1 mouse cellular context compared by ENCODE assay signal in genomic region chr9:108991428-108992084, GRCm38 (mm10).
A peak's percentile ranks its signal among the peaks of the same experiment; 100 is the strongest.
TF ChIP-seq lines count a peak whose summit lies in the region.

Pfkfb4 (plus strand) TSS chr9:108991778.

TF ChIP-seq in CH12.LX, 34 proteins besides CTCF, POLR2A, EP300 and RAD21 (continued from another document):
- TF ChIP-seq MXI1 (IDR thresholded peaks at IDR 0.05; ENCODE audit: low read depth, low read length) = peak; percentile 65; the same call in 1 of the 2 replicates
- 0 out of 2 replicates have a peak, but pooled peaks have one; percentile 69 for TF ChIP-seq E2F4 (IDR thresholded peaks at IDR 0.05; ENCODE audit: insufficient replicate concordance, low read depth, low read length)
